Mouse (Mus musculus) Patski (cell line): ENCODE results near the gene Rnf141. TPM values are rescaled to one million over a fixed set of nuclear protein-coding genes. Genes with fewer than 3 reads are reported as not detected.
A peak's percentile ranks its signal among the peaks of the same experiment; 100 is the strongest.

Experiments
- ATAC-seq: fragments of 100-300 bp; one replicate; pipeline ENCODE4 v1.8.0; 2021
- CTCF ChIA-PET: fragments of 350-600 bp; sonication (Branson Sonifier 250); formaldehyde crosslinking; loops from one replicate; lab custom pipeline; 2022; ENCODE audit warnings: inconsistent platforms; lab: Charles Lee
- POLR2A ChIA-PET: fragments of 350-600 bp; sonication (Branson Sonifier 250); formaldehyde crosslinking; loops from one replicate; lab custom pipeline; 2022; ENCODE audit warnings: antibody characterized with exemption, inconsistent platforms; lab: Charles Lee
- DNase-seq: peaks from one replicate; pipeline ENCODE4 v3.0.0-alpha.2; 2011; ENCODE audit warnings: low read depth, low spot score
- H3K27me3 ChIP-seq: fragments of 371-371 bp; one replicate; pipeline ENCODE4 v1.5.1; 2021
- CTCF ChIP-seq: fragments of 100-300 bp; IDR thresholded peaks from one replicate; pipeline ENCODE4 v1.5.1; 2021
- in situ Hi-C: fragments of 300-500 bp; cut with MboI; formaldehyde crosslinking; loops from 3 replicates; pipeline ENCODE4 v1.11.1; 2018; ENCODE audit warnings: low pct_unique_long_range_greater_than_20kb, mixed read lengths
- polyA plus RNA-seq: library from polyadenylated mRNA; unstranded; gene quantifications from one replicate; pipeline ENCODE4 v1.2.3, GENCODE M21; 2021

Rnf141 gene
- polyA plus RNA-seq, 1 experiment from 2014 or later = 19.7 TPM

DNA sequence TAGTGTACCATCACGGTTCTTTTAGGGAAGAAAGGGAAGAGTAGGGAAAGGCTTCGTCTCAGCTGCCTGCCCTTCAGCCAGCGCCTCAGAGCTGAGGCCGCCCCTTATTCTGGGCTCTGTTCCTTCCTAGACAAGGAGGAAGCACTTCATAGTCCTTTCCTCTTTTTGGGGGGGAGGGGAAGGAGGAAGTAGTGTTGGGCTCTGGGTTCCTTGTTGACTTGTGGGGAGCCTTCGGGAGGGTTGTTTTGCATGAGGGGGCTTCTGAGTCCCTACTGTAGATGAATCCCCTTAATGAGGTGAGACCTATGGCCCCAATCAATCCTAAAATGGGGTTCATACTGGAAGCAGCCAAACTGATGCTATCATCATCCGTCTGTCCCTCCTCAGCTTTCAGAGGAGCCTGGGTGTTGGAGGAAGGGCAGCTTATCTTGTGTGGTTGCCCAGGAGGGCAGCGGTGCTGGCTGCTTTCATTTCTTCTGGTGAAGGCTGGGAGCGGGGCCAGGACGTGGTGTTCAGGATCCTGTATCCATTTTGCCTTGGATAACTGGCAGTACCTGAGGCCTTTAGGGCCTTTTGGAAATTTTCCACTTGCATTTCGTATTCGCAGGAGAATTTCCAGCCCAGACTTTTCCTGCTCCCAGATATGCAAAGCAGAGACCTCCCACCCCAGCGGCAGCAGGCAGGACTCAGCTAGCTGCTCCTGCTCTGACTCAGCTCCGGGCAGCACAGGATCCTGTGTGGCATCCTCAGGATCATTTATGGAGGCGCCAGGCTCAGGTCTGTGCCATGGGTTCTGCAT, 70.9 kb downstream of the Rnf141 start:
- H3K27me3 ChIP-seq = no peaks in the 10 kb centered on the region
- ATAC-seq (peak; percentile 80), DNase-seq (no peak)
- in situ Hi-C loops = no loop called here
- POLR2A ChIA-PET = interaction anchor here (0.8 to 3.2 kb wide), 3 partner anchors 9 to 18 kb away, joined by 3 to 14 read pairs (median 4); no protein-coding TSS in a partner anchor
- CTCF ChIA-PET = interaction anchor here (1.0 to 1.6 kb wide), 5 partner anchors 10 to 46 kb away, joined by 3 to 5 read pairs (median 3); no protein-coding TSS in a partner anchor
- no peak for TF ChIP-seq CTCF

DNA sequence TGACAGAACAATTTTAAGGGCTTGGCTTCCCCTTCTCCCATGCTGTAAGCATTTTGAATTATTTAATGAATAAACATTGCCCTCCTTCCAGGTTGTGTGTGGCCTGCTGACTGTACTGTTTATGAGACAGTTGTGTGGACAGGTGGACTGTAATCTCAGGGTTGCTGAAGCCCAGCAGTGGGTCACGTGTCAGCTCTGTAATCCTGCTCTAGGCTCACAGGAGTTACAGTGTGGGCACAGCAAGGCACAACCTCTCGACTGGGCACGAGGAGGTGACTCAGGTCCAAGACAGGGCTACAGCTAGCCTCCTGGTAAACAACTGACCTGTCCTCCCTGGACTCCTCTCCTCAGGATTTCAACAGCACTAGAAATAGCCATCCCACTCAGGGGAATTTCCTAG, 71.9 kb downstream of the Rnf141 start:
- ATAC-seq = peak; percentile 31

DNA sequence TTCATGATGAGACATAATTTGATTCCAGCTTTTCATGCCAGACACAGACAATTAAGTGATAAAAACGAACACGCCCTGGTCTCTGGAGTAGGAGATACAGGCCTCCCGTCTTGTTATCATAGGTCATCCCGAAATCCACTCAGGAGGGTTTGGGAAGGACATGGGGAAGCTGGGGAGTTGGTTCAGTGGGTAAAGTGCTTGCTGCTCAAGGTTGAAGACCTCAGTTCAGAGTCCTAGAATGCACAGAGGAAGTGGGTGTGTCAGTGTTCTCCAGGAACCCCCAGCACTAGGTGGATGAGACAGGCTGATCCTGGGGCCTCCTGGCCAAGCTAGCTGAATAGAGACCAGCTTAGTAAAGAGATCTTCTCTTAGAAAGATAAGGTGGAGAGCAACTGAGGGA, 73.3 kb downstream of the Rnf141 start:
- no peak for ATAC-seq
- in situ Hi-C loops = no loop called here
- POLR2A ChIA-PET = no interaction called here
- no peaks in the 10 kb centered on the region for H3K27me3 ChIP-seq
- TF ChIP-seq CTCF = no peak
- CTCF ChIA-PET = interaction anchor here (1.2 kb wide), 2 partner anchors 12 to 44 kb away, joined by 3 to 4 read pairs; no protein-coding TSS in a partner anchor
- DNase-seq = no peak

More for the DNA sequence above, 71.9 kb downstream of the Rnf141 start:
- in situ Hi-C loops = no loop called here
- ChIA-PET CTCF (interaction anchor here (0.9 kb wide), 1 partner anchor 43 kb away, joined by 3 read pairs; no protein-coding TSS in a partner anchor), POLR2A (interaction anchor here (0.8 to 1.2 kb wide), 3 partner anchors 10 to 29 kb away, joined by 3 to 4 read pairs (median 3); no protein-coding TSS in a partner anchor)
- H3K27me3 ChIP-seq = no peaks in the 10 kb centered on the region
- no peak for TF ChIP-seq CTCF
- no peak for DNase-seq

DNA sequence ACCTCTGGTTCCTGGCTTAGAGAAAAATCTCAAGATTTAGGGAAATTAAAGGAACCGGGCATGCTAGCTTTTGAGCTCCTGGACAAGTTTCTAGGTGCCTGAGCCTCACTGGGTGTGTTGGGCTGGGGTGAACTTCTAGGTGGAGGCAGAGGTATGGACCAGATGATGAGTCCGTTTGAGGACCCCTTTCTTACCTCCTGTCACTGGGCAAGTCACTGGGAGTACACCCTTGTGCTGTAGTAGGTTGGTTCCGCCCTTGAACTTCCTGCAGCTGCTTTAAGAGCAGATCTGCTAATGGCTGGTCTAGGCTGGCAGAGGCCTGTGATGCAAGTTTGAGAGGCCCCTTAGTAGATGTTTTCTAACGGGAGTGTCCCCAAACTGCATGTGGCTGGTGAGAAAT, 75.2 kb downstream of the Rnf141 start:
- no peak for DNase-seq
- no peak for ATAC-seq
- POLR2A ChIA-PET = interaction anchor here (1.0 to 2.1 kb wide), 5 partner anchors 11 to 40 kb away, joined by 3 to 11 read pairs (median 5); no protein-coding TSS in a partner anchor

DNA sequence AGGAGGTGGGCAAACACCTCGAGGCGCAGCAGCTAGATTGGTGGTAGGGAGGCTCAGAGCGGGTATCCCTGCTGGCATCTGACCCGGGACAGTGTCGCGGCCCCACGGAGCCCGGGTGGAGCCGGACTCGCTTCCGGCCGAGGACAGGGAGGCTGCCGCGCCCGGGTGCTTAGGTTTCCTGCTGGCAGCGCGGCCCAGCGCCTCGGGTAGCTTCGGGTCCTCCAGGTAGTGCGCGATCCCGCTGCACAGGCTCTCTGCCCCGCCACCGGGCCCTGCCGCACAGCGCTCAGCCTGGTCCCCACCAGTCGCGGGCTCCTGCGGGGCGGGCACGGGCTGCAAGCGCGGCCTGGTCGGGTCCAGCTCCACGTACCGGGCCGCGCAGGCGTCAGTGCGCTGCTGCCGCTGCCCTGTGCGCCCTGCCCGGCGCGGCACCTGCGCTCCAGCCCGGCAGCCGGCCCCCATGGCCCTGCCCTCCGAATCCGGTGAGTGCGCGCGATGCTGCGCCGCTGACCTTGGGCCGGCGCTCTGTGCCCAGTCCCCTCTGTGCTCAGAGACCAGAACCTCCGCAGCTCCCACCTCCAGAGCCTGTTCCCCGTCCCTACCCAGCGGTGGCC, 75.7 kb downstream of the Rnf141 start:
- H3K27me3 ChIP-seq = no peaks in the 10 kb centered on the region
- POLR2A ChIA-PET = interaction anchor here (1.0 to 2.1 kb wide), 5 partner anchors 12 to 40 kb away, joined by 3 to 11 read pairs (median 5); no protein-coding TSS in a partner anchor
- CTCF ChIA-PET = interaction anchor here (1.3 kb wide), 1 partner anchor 18 kb away, joined by 3 read pairs; no protein-coding TSS in a partner anchor
- ATAC-seq = no peak
- in situ Hi-C loops = no loop called here
- no peak for DNase-seq
- no peak for TF ChIP-seq CTCF

More for the DNA sequence above, 75.2 kb downstream of the Rnf141 start:
- TF ChIP-seq CTCF = no peak
- CTCF ChIA-PET = interaction anchor here (1.3 kb wide), 1 partner anchor 18 kb away, joined by 3 read pairs; no protein-coding TSS in a partner anchor
- no peaks in the 10 kb centered on the region for H3K27me3 ChIP-seq
- in situ Hi-C loops = no loop called here

DNA sequence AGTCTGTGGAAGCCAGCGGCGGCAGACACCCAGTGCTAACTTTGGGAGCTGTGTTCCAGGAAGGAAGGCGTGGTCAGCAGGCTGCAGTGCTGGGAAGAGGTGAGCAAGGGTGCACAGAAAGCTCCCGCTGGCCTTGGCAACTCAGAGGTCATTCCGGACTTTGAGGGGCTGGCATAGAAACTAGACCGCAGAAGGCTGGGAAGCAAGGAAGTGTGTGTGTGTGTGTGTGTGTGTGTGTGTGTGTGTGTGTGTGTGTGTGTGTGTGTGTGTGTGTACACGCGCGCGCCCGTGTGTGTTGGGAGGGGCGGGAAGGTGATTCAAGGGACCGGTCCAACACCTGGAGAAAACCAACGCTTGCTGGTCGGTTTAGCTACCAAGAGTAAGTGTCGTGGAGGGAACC, 76.3 kb downstream of the Rnf141 start, which contains the start of gene Ampd3:
Ampd3 (plus strand) TSS at position 206 of the 400 bp plus-strand sequence.
- TF ChIP-seq CTCF = no peak
- no peak for ATAC-seq
- in situ Hi-C loops = no loop called here
- DNase-seq = no peak
- POLR2A ChIA-PET = interaction anchor here (1.0 to 2.1 kb wide), 4 partner anchors 11 to 41 kb away, joined by 4 to 11 read pairs (median 6); no protein-coding TSS in a partner anchor
- no peaks in the 10 kb centered on the region for H3K27me3 ChIP-seq
- CTCF ChIA-PET = interaction anchor here (0.8 to 1.3 kb wide), 3 partner anchors 17 to 36 kb away, joined by 3 read pairs; no protein-coding TSS in a partner anchor

DNA sequence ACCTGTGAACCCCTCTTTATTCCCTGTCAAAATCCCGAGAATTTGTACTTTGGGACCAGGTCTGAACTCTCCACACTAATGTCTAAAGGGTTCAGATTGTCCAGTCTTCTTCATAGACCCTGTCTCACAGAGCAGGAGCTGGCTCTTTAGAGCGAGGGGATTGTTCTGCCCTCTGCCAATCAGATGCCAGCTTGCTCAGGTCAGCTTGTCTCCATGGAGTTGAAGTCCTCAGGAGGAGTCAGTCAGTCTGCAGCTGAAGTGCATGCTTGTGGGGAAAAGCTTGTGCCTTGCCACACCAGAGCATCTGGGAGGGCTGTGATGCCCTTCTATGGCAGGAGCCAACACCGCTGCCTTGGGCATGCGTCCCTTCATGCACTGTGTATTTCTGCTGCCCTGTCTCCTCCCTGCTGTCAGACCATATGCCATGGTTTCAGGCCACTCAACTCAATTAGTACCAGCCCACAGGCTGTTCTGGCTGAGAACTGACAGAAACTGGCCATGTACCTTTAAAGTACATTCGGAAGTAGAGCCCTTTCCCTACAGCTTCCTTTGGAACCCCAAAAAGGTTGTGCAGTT, 81.6 kb downstream of the Rnf141 start:
- no peak for DNase-seq
- ChIA-PET CTCF (interaction anchor here (1.2 to 1.4 kb wide), 2 partner anchors 16 to 25 kb away, joined by 3 to 4 read pairs; no protein-coding TSS in a partner anchor), POLR2A (no interaction called here)
- no peak for TF ChIP-seq CTCF
- in situ Hi-C loops = no loop called here
- ATAC-seq = no peak
- H3K27me3 ChIP-seq = no peaks in the 10 kb centered on the region

DNA sequence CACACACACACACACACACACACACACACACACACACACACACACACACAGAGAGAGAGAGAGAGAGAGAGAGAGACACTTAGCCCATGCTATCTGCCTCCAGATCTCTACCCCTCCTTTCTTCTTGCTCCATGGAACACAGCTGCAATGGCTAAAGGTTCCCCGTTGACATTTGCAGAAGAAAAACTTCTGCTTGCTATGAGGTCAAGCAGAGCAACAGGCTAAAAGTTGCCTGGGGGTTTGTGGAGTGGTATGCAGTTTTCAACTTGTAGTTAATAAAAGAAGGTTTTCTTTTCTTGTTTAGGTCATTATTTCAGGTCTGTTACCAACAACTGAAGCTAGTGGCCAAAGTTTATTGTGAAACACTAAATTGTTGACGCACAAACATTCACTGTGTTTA, 87.8 kb downstream of the Rnf141 start:
- DNase-seq (no peak), ATAC-seq (no peak)
- CTCF ChIA-PET = interaction anchor here (1.0 kb wide), 1 partner anchor 27 kb away, joined by 3 read pairs; no protein-coding TSS in a partner anchor

DNA sequence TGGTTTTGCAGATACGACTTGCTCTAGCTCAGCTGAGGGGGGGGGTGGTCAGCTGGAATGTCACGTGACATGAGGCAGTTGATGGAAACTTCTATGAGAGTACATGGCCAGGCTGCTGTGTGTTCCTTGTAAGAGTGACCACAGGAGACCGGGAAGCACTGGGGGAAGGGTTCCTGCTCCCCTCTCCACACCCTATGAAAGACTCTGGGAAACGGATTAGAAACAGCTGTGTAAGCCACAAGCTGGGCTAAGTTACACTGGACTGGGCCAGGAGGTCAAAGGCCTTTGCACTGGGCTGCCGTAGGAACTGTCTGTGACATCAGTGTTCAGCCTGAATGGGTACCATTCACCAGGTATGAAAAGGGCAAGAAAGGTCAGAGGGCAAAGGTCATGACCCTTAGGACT, 90.3 kb downstream of the Rnf141 start:
- no peak for TF ChIP-seq CTCF
- POLR2A ChIA-PET = interaction anchor here (0.5 kb wide), 1 partner anchor 46 kb away, joined by 3 read pairs; no protein-coding TSS in a partner anchor
- no peaks in the 10 kb centered on the region for H3K27me3 ChIP-seq
- DNase-seq = no peak
- CTCF ChIA-PET = interaction anchor here (0.7 kb wide), 1 partner anchor 32 kb away, joined by 3 read pairs; no protein-coding TSS in a partner anchor
- in situ Hi-C loops = no loop called here
- no peak for ATAC-seq

More for the DNA sequence above, 87.8 kb downstream of the Rnf141 start:
- no peaks in the 10 kb centered on the region for H3K27me3 ChIP-seq
- TF ChIP-seq CTCF = no peak
- POLR2A ChIA-PET = interaction anchor here (0.7 to 2.5 kb wide), 2 partner anchors 12 to 167 kb away, joined by 9 to 11 read pairs; partner anchors contain the start of gene Ampd3
- in situ Hi-C loops = no loop called here
